Mouse (Mus musculus): Measurements from ENCODE around the gene Btg2. TPM values are rescaled to one million over a fixed set of nuclear protein-coding genes. Genes with fewer than 3 reads are reported as not detected.

Gene Btg2
- polyA plus RNA-seq, 1 experiment from 2014 or later = 33.1 TPM

- Histone ChIP-seq H3K4me2 (peak overlapping the region; percentile 45), H3K36me3 (0 out of 2 replicates have a peak, but pooled peaks cover 3% of the 10 kb centered on the region), H3K27me3 (replicated peaks) (no peaks in the 10 kb centered on the region), H3K27ac (replicated peaks) (peak overlapping the region; percentile 44; the same call in 1 of the 2 replicates), H3K9me3 (no peaks in the 10 kb centered on the region), H3K4me1 (peaks cover 37% of the 10 kb centered on the region), H3K4me3 (no peak overlapping the region; the same call in 1 of the 2 replicates), H3K9ac (no peak overlapping the region)
- WGBS = 76% methylated on average over 4 of the region's 4 CpGs
- ATAC-seq (ENCODE audit: extremely low read depth, insufficient number of reproducible peaks, low FRiP score, low TSS enrichment) = no peak
Measured at GRCm38 (mm10) chr1:134038336-134038735, 40.6 kb downstream of the Btg2 start.

GRCm38 (mm10) chr1:134037172-134037571 lies 41.7 kb downstream of the Btg2 start, which contains the start of gene Fmod:
Gene Fmod (plus strand): TSS chr1:134037254.
- Histone ChIP-seq H3K9me3 (no peaks in the 10 kb centered on the region), H3K9ac (peak within 1 kb of the TSS; percentile 53; the same call in 1 of the 2 replicates), H3K4me2 (peak within 1 kb of the TSS; percentile 45), H3K27me3 (replicated peaks) (no peaks in the 10 kb centered on the region), H3K4me3 (peak within 1 kb of the TSS; percentile 29), H3K4me1 (peaks cover 27% of the 10 kb centered on the region), H3K27ac (replicated peaks) (peak within 1 kb of the TSS; percentile 44), H3K36me3 (0 out of 2 replicates have a peak, but pooled peaks cover 3% of the 10 kb centered on the region)
- ATAC-seq (ENCODE audit: extremely low read depth, insufficient number of reproducible peaks, low FRiP score, low TSS enrichment) = no peak
- 15% methylated on average over 9 of the region's 9 CpGs for WGBS

GRCm38 (mm10) chr1:134036492-134036891 lies 42.4 kb downstream of the Btg2 start:
- H3K4me3 ChIP-seq = no peak overlapping the region
- H3K9me3 ChIP-seq = no peaks in the 10 kb centered on the region
- H3K36me3 ChIP-seq = 0 out of 2 replicates have a peak, but pooled peaks cover 3% of the 10 kb centered on the region
- no peak overlapping the region for H3K9ac ChIP-seq
- H3K4me2 ChIP-seq = peak overlapping the region; percentile 45
- ATAC-seq (ENCODE audit: extremely low read depth, insufficient number of reproducible peaks, low FRiP score, low TSS enrichment) = no peak
- 53% methylated on average over 2 of the region's 2 CpGs for WGBS
- H3K27me3 ChIP-seq (replicated peaks) = no peaks in the 10 kb centered on the region
- H3K27ac ChIP-seq (replicated peaks) = peak overlapping the region; percentile 44
- H3K4me1 ChIP-seq = peaks cover 23% of the 10 kb centered on the region

- Histone ChIP-seq H3K27ac (replicated peaks) (no peak overlapping the region), H3K4me2 (no peak overlapping the region), H3K36me3 (no peaks in the 10 kb centered on the region), H3K4me1 (peaks cover 7% of the 10 kb centered on the region), H3K27me3 (replicated peaks) (peaks cover 15% of the 10 kb centered on the region; the same call in 1 of the 2 replicates), H3K9ac (no peak overlapping the region), H3K4me3 (no peak overlapping the region), H3K9me3 (no peaks in the 10 kb centered on the region)
- ATAC-seq (ENCODE audit: extremely low read depth, insufficient number of reproducible peaks, low FRiP score, low TSS enrichment) = no peak
- 70% methylated on average over 14 of the region's 14 CpGs for WGBS
Measured at GRCm38 (mm10) chr1:134028161-134028846, 50.6 kb downstream of the Btg2 start.

GRCm38 (mm10) chr1:134026741-134027140 lies 52.2 kb downstream of the Btg2 start:
- H3K4me1 ChIP-seq = peaks cover 12% of the 10 kb centered on the region
- H3K9me3 ChIP-seq = no peaks in the 10 kb centered on the region
- no peak overlapping the region for H3K4me3 ChIP-seq
- peaks cover 15% of the 10 kb centered on the region; the same call in 1 of the 2 replicates for H3K27me3 ChIP-seq (replicated peaks)
- H3K9ac ChIP-seq = no peak overlapping the region
- H3K36me3 ChIP-seq = no peaks in the 10 kb centered on the region
- no peak overlapping the region for H3K4me2 ChIP-seq
- H3K27ac ChIP-seq (replicated peaks) = no peak overlapping the region
- ATAC-seq (ENCODE audit: extremely low read depth, insufficient number of reproducible peaks, low FRiP score, low TSS enrichment) = no peak
- WGBS = 74% methylated on average over 9 of the region's 9 CpGs

GRCm38 (mm10) chr1:134025975-134026374 lies 52.9 kb downstream of the Btg2 start:
- H3K4me1 ChIP-seq = peaks cover 12% of the 10 kb centered on the region
- no peak overlapping the region for H3K4me2 ChIP-seq
- no peak overlapping the region for H3K27ac ChIP-seq (replicated peaks)
- peaks cover 15% of the 10 kb centered on the region; the same call in 1 of the 2 replicates for H3K27me3 ChIP-seq (replicated peaks)
- no peaks in the 10 kb centered on the region for H3K36me3 ChIP-seq
- H3K9ac ChIP-seq = no peak overlapping the region
- no peak overlapping the region for H3K4me3 ChIP-seq
- WGBS = 45% methylated on average over 5 of the region's 5 CpGs
- ATAC-seq (ENCODE audit: extremely low read depth, insufficient number of reproducible peaks, low FRiP score, low TSS enrichment) = no peak
- no peaks in the 10 kb centered on the region for H3K9me3 ChIP-seq

Other genes starting within 250 kb of the Btg2 start
- 0.32 and 0.41 TPM in 2 replicates for gene Optc, start 171.1 kb downstream of the Btg2 start, polyA plus RNA-seq (2015; fragmentation: Nextera tagmentation; extraction: Ambion mirVana)
- 2.8 and 3.1 TPM in 2 replicates for gene Prelp, start 157.7 kb downstream of the Btg2 start, polyA plus RNA-seq (2015; fragmentation: Nextera tagmentation; extraction: Ambion mirVana)
- 22.8 and 26.3 TPM in 2 replicates for gene Fmod, start 41.9 kb downstream of the Btg2 start, polyA plus RNA-seq (2015; fragmentation: Nextera tagmentation; extraction: Ambion mirVana)
- gene Chit1, start 32.1 kb upstream of the Btg2 start, polyA plus RNA-seq (2015; fragmentation: Nextera tagmentation; extraction: Ambion mirVana) = 0.59 and 0.75 TPM in 2 replicates
- gene Chil1, start 103.1 kb upstream of the Btg2 start, polyA plus RNA-seq (2015; fragmentation: Nextera tagmentation; extraction: Ambion mirVana) = 0.66 and 1.5 TPM in 2 replicates
- gene Mybph, start 114.3 kb upstream of the Btg2 start, polyA plus RNA-seq (2015; fragmentation: Nextera tagmentation; extraction: Ambion mirVana) = 0.67 and 2.1 TPM in 2 replicates
- 8.3 and 9.0 TPM in 2 replicates for gene Adora1, start 156.3 kb upstream of the Btg2 start, polyA plus RNA-seq (2015; fragmentation: Nextera tagmentation; extraction: Ambion mirVana)
- 1.5 and 3.5 TPM in 2 replicates for gene Myog, start 210.9 kb upstream of the Btg2 start, polyA plus RNA-seq (2015; fragmentation: Nextera tagmentation; extraction: Ambion mirVana)

Data from heart, embryonic 13.5 days (tissue).